Mouse (Mus musculus): ENCODE data around the gene Tpcn2. TPM values are rescaled to one million over a fixed set of nuclear protein-coding genes. Genes with fewer than 3 reads are reported as not detected.

Tpcn2 gene
- polyA plus RNA-seq, 1 experiment from 2014 or later = 0.95 TPM

- no peak for ATAC-seq (ENCODE audit: low FRiP score)
- H3K36me3 ChIP-seq (replicated peaks; ENCODE audit: control insufficient read depth, insufficient read depth) = no peaks in the 10 kb centered on the region
- H3K4me3 ChIP-seq (replicated peaks; ENCODE audit: low read length) = no peak overlapping the region
- H3K4me2 ChIP-seq (replicated peaks) = no peak overlapping the region
- WGBS = 73% methylated on average over 3 of the region's 3 CpGs
- H3K4me1 ChIP-seq (replicated peaks; ENCODE audit: control insufficient read depth, insufficient read depth, low read length) = no peaks in the 10 kb centered on the region
- H3K27ac ChIP-seq = no peak overlapping the region
- DNase-seq (ENCODE audit: low spot score) = no peak
- H3K9ac ChIP-seq = no peak overlapping the region
- H3K9me3 ChIP-seq (ENCODE audit: control insufficient read depth, low read length) = no peaks in the 10 kb centered on the region
- H3K27me3 ChIP-seq (ENCODE audit: control insufficient read depth, insufficient read depth, low read length) = no peaks in the 10 kb centered on the region
These were observed 29.7 kb downstream of the Tpcn2 start for GRCm38 (mm10) chr7:145253986-145254630.

DNA sequence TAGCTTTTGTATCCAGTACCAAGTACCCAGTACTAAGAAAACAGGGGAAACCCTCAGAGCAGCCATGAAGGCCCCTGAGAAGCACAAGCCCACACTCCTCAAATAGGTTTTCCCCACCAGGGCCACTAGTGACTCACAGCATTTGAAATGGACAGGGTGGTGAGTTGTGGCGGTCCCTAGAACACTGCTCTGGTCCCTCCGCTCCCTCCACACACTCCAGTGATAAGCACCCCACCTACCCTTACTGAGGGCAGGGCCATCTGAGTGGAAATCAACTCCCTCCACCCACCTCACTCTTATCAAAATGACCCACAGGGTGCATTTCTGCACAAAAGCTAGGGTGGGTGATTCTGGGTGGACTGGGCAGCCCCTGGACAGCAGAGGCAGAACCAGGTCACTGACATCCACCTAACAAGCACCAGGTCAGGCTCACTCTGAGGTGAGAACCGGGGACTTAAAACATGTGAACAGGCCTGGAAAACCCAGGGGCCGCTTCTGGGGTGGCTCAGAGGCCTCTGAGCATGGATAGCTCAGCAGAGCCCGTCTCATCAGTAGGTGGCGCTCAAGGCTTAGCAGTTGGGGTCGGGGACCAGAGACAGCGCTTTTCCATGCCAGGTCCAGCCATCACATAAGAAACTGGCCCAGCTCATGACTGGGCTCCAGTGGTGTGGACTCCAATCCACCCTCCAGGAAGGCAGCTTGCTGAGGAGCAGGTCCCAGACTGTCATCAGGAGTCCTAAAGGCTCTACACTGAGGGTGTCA is 30.9 kb downstream of the Tpcn2 start:
- DNase-seq (ENCODE audit: low spot score) = peak; percentile 85
- Histone ChIP-seq H3K9me3 (ENCODE audit: control insufficient read depth, low read length) (no peaks in the 10 kb centered on the region), H3K27ac (no peak overlapping the region), H3K4me1 (replicated peaks; ENCODE audit: control insufficient read depth, insufficient read depth, low read length) (no peaks in the 10 kb centered on the region), H3K9ac (no peak overlapping the region), H3K36me3 (replicated peaks; ENCODE audit: control insufficient read depth, insufficient read depth) (no peaks in the 10 kb centered on the region), H3K4me3 (replicated peaks; ENCODE audit: low read length) (no peak overlapping the region), H3K4me2 (replicated peaks) (no peak overlapping the region), H3K27me3 (ENCODE audit: control insufficient read depth, insufficient read depth, low read length) (no peaks in the 10 kb centered on the region)
- ATAC-seq (ENCODE audit: low FRiP score) = peak; percentile 70
- WGBS = 28% methylated on average over 8 of the region's 8 CpGs

DNA sequence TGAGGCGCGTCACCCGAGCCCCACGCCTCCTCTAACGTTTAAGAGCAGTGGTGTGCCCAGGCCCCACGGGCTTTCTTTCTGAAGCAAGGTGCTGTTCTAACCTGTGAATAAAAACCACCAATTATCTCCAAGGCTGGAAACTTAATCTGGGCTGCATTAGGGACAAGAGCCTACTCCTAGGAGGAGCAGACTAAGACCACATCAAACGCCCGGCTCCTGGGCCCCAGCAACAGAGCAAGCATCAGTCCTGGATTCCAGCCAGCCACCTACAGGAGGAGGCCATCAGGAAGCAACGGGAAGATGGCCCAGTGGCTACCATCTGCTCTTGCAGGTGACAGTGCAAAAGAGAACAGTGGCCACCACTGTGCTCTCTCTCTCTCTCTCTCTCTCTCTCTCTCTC is 33.6 kb downstream of the Tpcn2 start:
- Histone ChIP-seq H3K36me3 (replicated peaks; ENCODE audit: control insufficient read depth, insufficient read depth) (no peaks in the 10 kb centered on the region), H3K27me3 (ENCODE audit: control insufficient read depth, insufficient read depth, low read length) (no peaks in the 10 kb centered on the region), H3K27ac (no peak overlapping the region), H3K9me3 (ENCODE audit: control insufficient read depth, low read length) (no peaks in the 10 kb centered on the region), H3K9ac (no peak overlapping the region), H3K4me1 (replicated peaks; ENCODE audit: control insufficient read depth, insufficient read depth, low read length) (no peaks in the 10 kb centered on the region), H3K4me3 (replicated peaks; ENCODE audit: low read length) (no peak overlapping the region), H3K4me2 (replicated peaks) (no peak overlapping the region)
- 83% methylated on average over 9 of the region's 9 CpGs for WGBS
- DNase-seq (ENCODE audit: low spot score) = no peak
- ATAC-seq (ENCODE audit: low FRiP score) = no peak

- H3K4me1 ChIP-seq (replicated peaks; ENCODE audit: control insufficient read depth, insufficient read depth, low read length) = no peaks in the 10 kb centered on the region
These were observed 34.9 kb downstream of the Tpcn2 start for GRCm38 (mm10) chr7:145248911-145249310.

GRCm38 (mm10) chr7:145242851-145243712 is 40.7 kb downstream of the Tpcn2 start:
- Histone ChIP-seq H3K36me3 (replicated peaks; ENCODE audit: control insufficient read depth, insufficient read depth) (no peaks in the 10 kb centered on the region), H3K4me3 (replicated peaks; ENCODE audit: low read length) (no peak overlapping the region), H3K9me3 (ENCODE audit: control insufficient read depth, low read length) (no peaks in the 10 kb centered on the region), H3K27ac (no peak overlapping the region), H3K9ac (no peak overlapping the region), H3K4me1 (replicated peaks; ENCODE audit: control insufficient read depth, insufficient read depth, low read length) (no peaks in the 10 kb centered on the region), H3K4me2 (replicated peaks) (no peak overlapping the region), H3K27me3 (ENCODE audit: control insufficient read depth, insufficient read depth, low read length) (no peaks in the 10 kb centered on the region)
- 17% methylated on average over 9 of the region's 9 CpGs for WGBS
- ATAC-seq (ENCODE audit: low FRiP score) (peak; percentile 68; the same call in 1 of the 2 replicates), DNase-seq (ENCODE audit: low spot score) (peak; percentile 80)

More at GRCm38 (mm10) chr7:145248911-145249310, 34.9 kb downstream of the Tpcn2 start:
- no peak overlapping the region for H3K4me2 ChIP-seq (replicated peaks)
- no peaks in the 10 kb centered on the region for H3K36me3 ChIP-seq (replicated peaks; ENCODE audit: control insufficient read depth, insufficient read depth)
- no peak for DNase-seq (ENCODE audit: low spot score)
- no peaks in the 10 kb centered on the region for H3K27me3 ChIP-seq (ENCODE audit: control insufficient read depth, insufficient read depth, low read length)
- 98% methylated on average over 2 of the region's 2 CpGs for WGBS
- no peak overlapping the region for H3K4me3 ChIP-seq (replicated peaks; ENCODE audit: low read length)
- ATAC-seq (ENCODE audit: low FRiP score) = no peak
- no peak overlapping the region for H3K9ac ChIP-seq
- no peaks in the 10 kb centered on the region for H3K9me3 ChIP-seq (ENCODE audit: control insufficient read depth, low read length)
- no peak overlapping the region for H3K27ac ChIP-seq

DNA sequence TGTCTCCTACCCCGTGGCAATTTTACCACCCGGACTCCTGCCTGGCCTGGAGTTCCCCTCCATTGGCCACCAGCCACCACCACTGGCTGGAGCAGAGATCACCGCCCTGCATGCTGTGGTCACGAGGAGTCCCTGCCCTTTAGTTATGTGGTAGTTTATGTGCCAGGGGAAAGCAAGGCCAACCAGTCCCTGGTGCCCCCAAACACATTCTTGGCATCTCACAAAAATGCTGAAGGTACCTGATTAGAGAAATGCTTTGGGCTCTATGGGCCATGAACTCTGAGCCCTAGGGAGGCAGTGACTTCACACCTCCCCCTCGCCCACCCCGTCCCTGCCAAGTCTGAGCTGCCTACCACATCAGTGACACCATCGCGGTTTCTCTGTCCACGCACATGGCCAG is 41.8 kb downstream of the Tpcn2 start:
- no peak for ATAC-seq (ENCODE audit: low FRiP score)
- H3K27me3 ChIP-seq (ENCODE audit: control insufficient read depth, insufficient read depth, low read length) = no peaks in the 10 kb centered on the region
- 75% methylated on average over 9 of the region's 9 CpGs for WGBS

DNA sequence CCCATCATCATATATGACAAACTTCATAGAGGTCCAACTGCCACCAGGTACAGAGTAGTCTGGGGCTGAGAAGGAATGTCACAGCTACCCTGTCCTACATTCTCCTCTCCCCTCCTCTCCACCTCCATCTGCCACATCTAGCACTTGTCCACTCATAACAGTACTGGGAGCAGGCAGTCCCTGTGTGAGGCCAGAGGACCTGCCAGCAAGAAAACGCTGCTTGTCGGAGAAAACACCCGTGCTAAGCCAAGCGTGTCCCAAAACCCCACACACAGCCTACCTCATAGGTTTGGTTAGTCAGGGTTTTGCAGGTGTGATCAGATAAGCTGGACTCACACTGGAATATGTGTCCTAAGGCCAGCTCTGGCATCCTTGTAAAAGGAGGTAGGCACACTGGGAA is 42.9 kb downstream of the Tpcn2 start:
- Histone ChIP-seq H3K4me1 (replicated peaks; ENCODE audit: control insufficient read depth, insufficient read depth, low read length) (no peaks in the 10 kb centered on the region), H3K4me3 (replicated peaks; ENCODE audit: low read length) (no peak overlapping the region), H3K9me3 (ENCODE audit: control insufficient read depth, low read length) (no peaks in the 10 kb centered on the region), H3K9ac (no peak overlapping the region), H3K27ac (no peak overlapping the region), H3K4me2 (replicated peaks) (no peak overlapping the region), H3K27me3 (ENCODE audit: control insufficient read depth, insufficient read depth, low read length) (no peaks in the 10 kb centered on the region), H3K36me3 (replicated peaks; ENCODE audit: control insufficient read depth, insufficient read depth) (no peaks in the 10 kb centered on the region)
- ATAC-seq (ENCODE audit: low FRiP score) (no peak), DNase-seq (ENCODE audit: low spot score) (no peak)
- 90% methylated on average over 4 of the region's 4 CpGs for WGBS

More for the DNA sequence above, 41.8 kb downstream of the Tpcn2 start:
- no peaks in the 10 kb centered on the region for H3K36me3 ChIP-seq (replicated peaks; ENCODE audit: control insufficient read depth, insufficient read depth)
- no peak overlapping the region for H3K27ac ChIP-seq
- no peak overlapping the region for H3K4me3 ChIP-seq (replicated peaks; ENCODE audit: low read length)
- no peak overlapping the region for H3K9ac ChIP-seq
- DNase-seq (ENCODE audit: low spot score) = no peak
- H3K4me1 ChIP-seq (replicated peaks; ENCODE audit: control insufficient read depth, insufficient read depth, low read length) = no peaks in the 10 kb centered on the region
- H3K4me2 ChIP-seq (replicated peaks) = no peak overlapping the region
- no peaks in the 10 kb centered on the region for H3K9me3 ChIP-seq (ENCODE audit: control insufficient read depth, low read length)

GRCm38 (mm10) chr7:145239736-145240505 is 43.9 kb downstream of the Tpcn2 start:
- Histone ChIP-seq H3K4me2 (replicated peaks) (no peak overlapping the region), H3K9ac (no peak overlapping the region), H3K9me3 (ENCODE audit: control insufficient read depth, low read length) (no peaks in the 10 kb centered on the region), H3K27ac (no peak overlapping the region), H3K36me3 (replicated peaks; ENCODE audit: control insufficient read depth, insufficient read depth) (no peaks in the 10 kb centered on the region), H3K4me3 (replicated peaks; ENCODE audit: low read length) (no peak overlapping the region), H3K4me1 (replicated peaks; ENCODE audit: control insufficient read depth, insufficient read depth, low read length) (no peaks in the 10 kb centered on the region), H3K27me3 (ENCODE audit: control insufficient read depth, insufficient read depth, low read length) (no peaks in the 10 kb centered on the region)
- ATAC-seq (ENCODE audit: low FRiP score) (0 out of 2 replicates have a peak, but pooled peaks have one; percentile 13), DNase-seq (ENCODE audit: low spot score) (no peak)
- 70% methylated on average over 8 of the region's 8 CpGs for WGBS

All from hindbrain, embryonic 14.5 days (tissue).